Mouse (Mus musculus): ENCODE results near the gene Usp15. TPM values are rescaled to one million over a fixed set of nuclear protein-coding genes. Genes with fewer than 3 reads are reported as not detected.

Usp15 gene
- polyA plus RNA-seq, 1 experiment from 2014 or later, result 79.9 TPM

DNA sequence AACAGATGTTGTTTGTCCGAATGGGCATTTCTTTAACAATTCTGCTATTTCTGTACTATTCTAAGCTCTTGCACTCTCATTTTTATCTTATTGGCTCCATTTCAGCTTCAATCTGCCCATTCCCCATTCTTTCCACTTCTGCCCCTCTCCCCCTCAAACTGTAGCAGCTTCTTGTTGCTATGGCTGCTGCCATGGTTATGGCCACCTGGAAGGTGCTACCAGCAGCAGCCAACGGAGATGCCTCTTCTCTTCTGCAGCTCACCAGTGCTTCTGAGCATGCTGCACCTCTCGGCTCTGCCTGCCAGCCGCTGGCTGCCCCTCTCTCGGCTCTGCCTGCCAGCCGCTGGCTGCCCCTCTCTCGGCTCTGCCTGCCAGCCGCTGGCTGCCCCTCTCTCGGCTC, 112.5 kb downstream of the Usp15 start:
- H3K27me3 ChIP-seq (ENCODE audit: control insufficient read depth, insufficient read depth, low read length), result no peaks in the 10 kb centered on the region
- H3K27ac ChIP-seq (ENCODE audit: low read depth, low read length), result no peak overlapping the region
- H3K4me3 ChIP-seq (ENCODE audit: low read depth, low read length), result no peak overlapping the region
- ATAC-seq (ENCODE audit: low FRiP score) (no peak), DNase-seq (ENCODE audit: low spot score) (no peak)
- WGBS, result 65% methylated on average over 9 of the region's 9 CpGs
- no peaks in the 10 kb centered on the region for H3K36me3 ChIP-seq (ENCODE audit: control insufficient read depth, insufficient read depth, low read length)
- no peak overlapping the region for H3K4me2 ChIP-seq (replicated peaks; ENCODE audit: low read depth, low read length)
- H3K4me1 ChIP-seq (replicated peaks; ENCODE audit: control insufficient read depth, insufficient read depth, low read length), result no peaks in the 10 kb centered on the region
- no peaks in the 10 kb centered on the region for H3K9me3 ChIP-seq (ENCODE audit: control insufficient read depth, low read length)
- H3K9ac ChIP-seq (ENCODE audit: low read depth, low read length), result no peak overlapping the region

DNA sequence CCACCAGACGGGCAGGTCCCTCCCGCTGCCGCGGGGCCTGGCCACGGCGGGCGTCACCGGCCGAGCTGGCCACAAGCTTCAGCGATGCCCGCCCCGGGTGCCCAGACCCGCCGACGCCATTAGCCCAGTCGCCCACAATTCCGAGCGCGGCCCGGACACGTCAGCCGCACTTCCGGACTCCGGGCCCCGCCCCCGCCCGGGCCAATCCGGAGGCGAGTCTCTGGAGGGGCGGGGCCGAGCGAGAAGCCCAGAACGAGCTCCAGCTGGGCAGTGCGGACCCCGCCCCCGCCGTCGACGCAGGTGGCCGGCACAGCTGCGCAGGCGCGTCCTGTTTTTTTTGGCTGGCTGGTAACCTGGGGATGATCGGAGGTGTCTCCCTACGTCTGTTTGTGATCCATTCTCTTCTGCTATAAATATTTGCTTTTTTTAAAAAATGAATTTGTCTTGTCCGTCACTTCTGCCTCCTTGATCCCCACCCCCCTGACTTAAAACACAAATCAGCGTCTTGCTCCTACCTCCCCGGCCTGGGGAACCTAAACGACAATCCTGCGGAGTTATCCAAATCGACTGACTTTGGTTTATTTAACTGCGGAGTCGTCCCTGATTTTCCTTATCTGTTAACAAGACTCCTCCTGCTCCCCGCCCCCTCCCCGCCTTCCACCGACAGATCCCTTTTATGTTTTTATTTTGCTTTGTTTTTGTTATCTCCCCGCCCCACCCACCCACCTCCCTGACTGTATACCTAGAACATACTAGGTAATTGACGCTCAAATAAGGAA, 120.4 kb downstream of the Usp15 start, which contains the start of gene Mon2:
TSS of gene Mon2 (minus strand) at position 261 of the 779 bp plus-strand sequence.
- peak; percentile 100 for ATAC-seq (ENCODE audit: low FRiP score)
- H3K9me3 ChIP-seq (ENCODE audit: control insufficient read depth, low read length), result no peaks in the 10 kb centered on the region
- WGBS, result under 1% methylated on average over 57 of the region's 58 CpGs
- H3K4me1 ChIP-seq (replicated peaks; ENCODE audit: control insufficient read depth, insufficient read depth, low read length), result no peaks in the 10 kb centered on the region
- peak within 1 kb of the TSS; percentile 72 for H3K4me2 ChIP-seq (replicated peaks; ENCODE audit: low read depth, low read length)
- H3K9ac ChIP-seq (ENCODE audit: low read depth, low read length), result peak within 1 kb of the TSS; percentile 84
- H3K27ac ChIP-seq (ENCODE audit: low read depth, low read length), result peak within 1 kb of the TSS; percentile 75
- no peaks in the 10 kb centered on the region for H3K36me3 ChIP-seq (ENCODE audit: control insufficient read depth, insufficient read depth, low read length)
- H3K4me3 ChIP-seq (ENCODE audit: low read depth, low read length), result peak within 1 kb of the TSS; percentile 90
- DNase-seq (ENCODE audit: low spot score), result peak; percentile 98
- H3K27me3 ChIP-seq (ENCODE audit: control insufficient read depth, insufficient read depth, low read length), result no peaks in the 10 kb centered on the region

DNA sequence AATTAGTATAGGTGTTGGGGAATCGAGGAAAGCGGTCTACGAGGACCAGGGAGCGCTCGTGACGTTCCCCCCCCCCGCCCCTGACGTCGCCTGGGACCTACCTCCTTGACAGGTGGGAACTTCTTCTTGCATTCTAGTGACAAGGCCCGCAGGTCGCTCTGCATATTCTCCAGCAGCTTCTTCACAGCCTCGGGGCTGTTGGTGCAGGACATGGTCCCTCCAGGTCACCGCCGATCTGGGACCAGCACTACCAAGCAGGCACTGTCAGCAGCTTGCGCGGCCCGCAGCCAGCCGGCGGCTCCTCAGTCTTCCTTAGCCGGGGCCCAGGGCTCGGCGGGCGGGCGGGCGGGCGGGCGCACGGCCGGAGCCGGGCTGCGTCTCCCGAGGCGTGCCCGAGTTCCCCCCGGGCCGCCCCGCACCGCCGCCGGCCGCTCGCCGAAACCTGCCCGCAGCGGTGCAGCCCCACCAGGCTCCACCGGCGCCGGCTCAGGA, 121.0 kb downstream of the Usp15 start:
- no peaks in the 10 kb centered on the region for H3K4me1 ChIP-seq (replicated peaks; ENCODE audit: control insufficient read depth, insufficient read depth, low read length)
- H3K36me3 ChIP-seq (ENCODE audit: control insufficient read depth, insufficient read depth, low read length), result no peaks in the 10 kb centered on the region
- no peaks in the 10 kb centered on the region for H3K27me3 ChIP-seq (ENCODE audit: control insufficient read depth, insufficient read depth, low read length)
- DNase-seq (ENCODE audit: low spot score), result no peak
- peak; percentile 76 for ATAC-seq (ENCODE audit: low FRiP score)
- peak overlapping the region; percentile 84 for H3K9ac ChIP-seq (ENCODE audit: low read depth, low read length)
- H3K4me3 ChIP-seq (ENCODE audit: low read depth, low read length), result peak overlapping the region; percentile 90
- H3K9me3 ChIP-seq (ENCODE audit: control insufficient read depth, low read length), result no peaks in the 10 kb centered on the region
- WGBS, result under 1% methylated on average over 48 of the region's 48 CpGs
- H3K27ac ChIP-seq (ENCODE audit: low read depth, low read length), result peak overlapping the region; percentile 75
- H3K4me2 ChIP-seq (replicated peaks; ENCODE audit: low read depth, low read length), result peak overlapping the region; percentile 72

DNA sequence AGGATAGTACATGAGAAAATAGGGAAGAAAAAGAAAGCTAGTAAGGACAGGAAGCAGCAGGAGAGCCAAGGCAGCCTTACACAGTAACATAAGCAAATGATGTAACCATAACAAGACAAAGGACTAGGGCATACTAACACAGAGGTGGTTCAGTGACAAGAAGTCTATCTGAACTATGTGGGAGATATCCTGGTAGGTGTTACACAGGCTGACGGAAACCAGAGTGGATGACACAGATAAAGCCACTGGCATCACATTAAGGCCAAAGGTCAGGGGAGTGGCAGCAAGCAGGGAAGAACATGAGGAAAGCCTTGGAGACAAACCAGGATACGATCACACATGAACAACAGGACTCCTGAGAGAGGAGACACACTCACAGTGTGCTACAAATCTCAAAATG, 124.8 kb downstream of the Usp15 start:
- Histone ChIP-seq H3K4me3 (ENCODE audit: low read depth, low read length) (no peak overlapping the region), H3K4me2 (replicated peaks; ENCODE audit: low read depth, low read length) (no peak overlapping the region), H3K27me3 (ENCODE audit: control insufficient read depth, insufficient read depth, low read length) (no peaks in the 10 kb centered on the region), H3K9me3 (ENCODE audit: control insufficient read depth, low read length) (no peaks in the 10 kb centered on the region), H3K36me3 (ENCODE audit: control insufficient read depth, insufficient read depth, low read length) (no peaks in the 10 kb centered on the region), H3K27ac (ENCODE audit: low read depth, low read length) (no peak overlapping the region), H3K9ac (ENCODE audit: low read depth, low read length) (no peak overlapping the region), H3K4me1 (replicated peaks; ENCODE audit: control insufficient read depth, insufficient read depth, low read length) (no peaks in the 10 kb centered on the region)
- DNase-seq (ENCODE audit: low spot score) (no peak), ATAC-seq (ENCODE audit: low FRiP score) (no peak)
- 93% methylated on average over 2 of the region's 2 CpGs for WGBS

DNA sequence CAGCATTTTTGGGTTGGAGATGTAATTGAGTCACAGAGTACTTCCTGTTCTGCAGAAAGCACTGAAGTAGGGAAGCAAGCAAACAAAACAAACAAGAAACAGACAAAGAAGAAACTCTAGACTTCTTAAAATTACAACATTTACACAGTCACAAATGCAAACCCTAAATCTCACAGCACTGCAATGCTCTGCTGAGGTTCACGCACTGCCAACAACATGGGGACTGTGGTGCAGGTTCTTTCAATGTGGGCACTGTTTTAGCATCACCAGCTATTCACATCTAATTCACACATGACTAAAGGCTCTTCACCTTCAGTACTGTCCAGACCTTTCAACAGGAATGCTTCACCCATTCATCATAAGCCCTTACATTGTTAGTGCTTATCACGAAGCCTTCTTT, 133.8 kb downstream of the Usp15 start:
- Histone ChIP-seq H3K27me3 (ENCODE audit: control insufficient read depth, insufficient read depth, low read length) (no peaks in the 10 kb centered on the region), H3K27ac (ENCODE audit: low read depth, low read length) (no peak overlapping the region), H3K4me1 (replicated peaks; ENCODE audit: control insufficient read depth, insufficient read depth, low read length) (no peaks in the 10 kb centered on the region), H3K9ac (ENCODE audit: low read depth, low read length) (no peak overlapping the region), H3K4me3 (ENCODE audit: low read depth, low read length) (no peak overlapping the region), H3K36me3 (ENCODE audit: control insufficient read depth, insufficient read depth, low read length) (no peaks in the 10 kb centered on the region), H3K9me3 (ENCODE audit: control insufficient read depth, low read length) (no peaks in the 10 kb centered on the region), H3K4me2 (replicated peaks; ENCODE audit: low read depth, low read length) (no peak overlapping the region)
- DNase-seq (ENCODE audit: low spot score), result no peak
- no peak for ATAC-seq (ENCODE audit: low FRiP score)
- WGBS, result 96% methylated on average over 2 of the region's 2 CpGs

DNA sequence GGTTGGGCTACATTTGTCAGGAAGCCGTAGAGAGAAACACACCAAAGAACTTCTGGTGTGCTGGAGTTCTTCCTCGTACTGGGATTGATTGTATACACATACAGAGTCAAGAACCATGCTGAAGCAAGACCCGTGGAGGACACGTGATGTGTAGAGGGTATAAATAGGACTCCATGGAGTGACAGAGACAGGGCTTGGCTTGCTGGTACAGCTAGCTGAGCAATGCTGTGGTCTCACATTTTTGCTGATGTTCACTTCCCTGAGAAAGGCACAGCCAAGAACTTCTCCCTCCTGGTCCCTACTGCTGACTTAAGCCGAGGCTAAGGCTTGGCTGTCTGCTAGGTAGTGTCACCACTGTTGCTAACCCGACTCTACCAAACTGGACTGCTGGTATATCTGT, 136.0 kb downstream of the Usp15 start:
- Histone ChIP-seq H3K4me1 (replicated peaks; ENCODE audit: control insufficient read depth, insufficient read depth, low read length) (no peaks in the 10 kb centered on the region), H3K9me3 (ENCODE audit: control insufficient read depth, low read length) (no peaks in the 10 kb centered on the region)
- ATAC-seq (ENCODE audit: low FRiP score), result no peak

DNA sequence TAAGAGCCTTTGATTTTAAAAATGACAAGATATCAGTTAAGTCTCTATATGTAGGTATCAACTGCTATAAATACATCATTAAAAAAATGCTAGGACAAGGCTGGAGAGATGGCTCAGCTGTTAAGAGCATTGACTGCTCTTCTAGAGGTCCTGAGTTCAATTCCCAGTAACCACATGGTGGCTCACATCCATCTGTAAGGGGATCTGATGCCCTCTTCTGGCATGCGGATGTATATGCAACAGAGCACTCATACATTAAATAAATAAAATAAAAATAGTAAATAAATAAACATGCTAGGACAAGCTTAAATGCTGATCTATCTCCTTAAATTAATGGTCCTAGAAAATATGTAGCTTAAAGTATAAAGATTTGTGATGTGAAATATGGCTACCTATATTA, 139.7 kb downstream of the Usp15 start:
- Histone ChIP-seq H3K4me2 (replicated peaks; ENCODE audit: low read depth, low read length) (no peak overlapping the region), H3K9ac (ENCODE audit: low read depth, low read length) (no peak overlapping the region), H3K9me3 (ENCODE audit: control insufficient read depth, low read length) (no peaks in the 10 kb centered on the region), H3K36me3 (ENCODE audit: control insufficient read depth, insufficient read depth, low read length) (no peaks in the 10 kb centered on the region), H3K27ac (ENCODE audit: low read depth, low read length) (no peak overlapping the region), H3K27me3 (ENCODE audit: control insufficient read depth, insufficient read depth, low read length) (no peaks in the 10 kb centered on the region), H3K4me1 (replicated peaks; ENCODE audit: control insufficient read depth, insufficient read depth, low read length) (no peaks in the 10 kb centered on the region), H3K4me3 (ENCODE audit: low read depth, low read length) (no peak overlapping the region)
- 78% methylated on average over 1 of the region's 1 CpGs for WGBS
- no peak for ATAC-seq (ENCODE audit: low FRiP score)
- no peak for DNase-seq (ENCODE audit: low spot score)

More for the DNA sequence above, 136.0 kb downstream of the Usp15 start:
- no peak overlapping the region for H3K9ac ChIP-seq (ENCODE audit: low read depth, low read length)
- H3K4me2 ChIP-seq (replicated peaks; ENCODE audit: low read depth, low read length), result no peak overlapping the region
- WGBS, result 91% methylated on average over 6 of the region's 6 CpGs
- no peak overlapping the region for H3K4me3 ChIP-seq (ENCODE audit: low read depth, low read length)
- no peak overlapping the region for H3K27ac ChIP-seq (ENCODE audit: low read depth, low read length)
- H3K27me3 ChIP-seq (ENCODE audit: control insufficient read depth, insufficient read depth, low read length), result no peaks in the 10 kb centered on the region
- no peak for DNase-seq (ENCODE audit: low spot score)
- H3K36me3 ChIP-seq (ENCODE audit: control insufficient read depth, insufficient read depth, low read length), result no peaks in the 10 kb centered on the region

DNA sequence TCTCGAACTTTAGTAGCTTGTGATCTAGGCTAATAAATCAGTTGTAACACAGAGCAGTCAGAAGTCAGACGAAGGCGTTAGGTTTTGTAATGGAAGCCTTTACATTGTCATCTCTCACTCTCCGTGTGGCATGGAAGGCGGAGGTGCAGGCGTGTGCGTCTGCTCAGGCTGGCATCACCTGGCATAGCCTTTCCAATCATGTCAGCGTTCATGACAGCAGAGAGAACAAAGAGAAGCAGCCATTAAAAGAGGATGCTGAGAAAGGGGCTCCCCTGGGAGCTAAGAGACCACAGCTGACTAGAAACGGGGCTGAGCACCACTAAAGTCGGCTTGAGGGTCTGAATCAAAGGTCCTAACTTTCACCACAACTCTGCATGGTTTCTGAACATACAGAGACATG, 140.3 kb downstream of the Usp15 start:
- no peak overlapping the region for H3K4me2 ChIP-seq (replicated peaks; ENCODE audit: low read depth, low read length)
- ATAC-seq (ENCODE audit: low FRiP score) (no peak), DNase-seq (ENCODE audit: low spot score) (peak; percentile 22)
- no peaks in the 10 kb centered on the region for H3K9me3 ChIP-seq (ENCODE audit: control insufficient read depth, low read length)
- H3K27ac ChIP-seq (ENCODE audit: low read depth, low read length), result no peak overlapping the region
- no peaks in the 10 kb centered on the region for H3K27me3 ChIP-seq (ENCODE audit: control insufficient read depth, insufficient read depth, low read length)
- WGBS, result 85% methylated on average over 10 of the region's 10 CpGs
- H3K4me3 ChIP-seq (ENCODE audit: low read depth, low read length), result no peak overlapping the region
- no peak overlapping the region for H3K9ac ChIP-seq (ENCODE audit: low read depth, low read length)
- H3K36me3 ChIP-seq (ENCODE audit: control insufficient read depth, insufficient read depth, low read length), result no peaks in the 10 kb centered on the region
- H3K4me1 ChIP-seq (replicated peaks; ENCODE audit: control insufficient read depth, insufficient read depth, low read length), result no peaks in the 10 kb centered on the region
